Mouse (Mus musculus) hindbrain, embryonic 15.5 days (tissue): ENCODE results near the gene 1600014C10Rik. TPM values are rescaled to one million over a fixed set of nuclear protein-coding genes. Genes with fewer than 3 reads are reported as not detected.

Experiments
- polyA plus RNA-seq: library from polyadenylated mRNA; unstranded; fragments of >200 nt; fragmentation: Nextera tagmentation; extraction: Ambion mirVana; gene quantifications from 2 replicates; pipeline ENCODE4 v1.2.1, GENCODE M21; 2015

1600014C10Rik gene
- polyA plus RNA-seq, 1 experiment from 2014 or later: 31.1 TPM

Other genes with a start within 250 kb of the 1600014C10Rik start
- 37.5 and 37.6 TPM in 2 replicates for gene Uri1, start 159.7 kb upstream of the 1600014C10Rik start, polyA plus RNA-seq
- 19.4 and 20.4 TPM in 2 replicates for gene Ccne1, start 75.7 kb upstream of the 1600014C10Rik start, polyA plus RNA-seq
- gene Plekhf1, start 44.8 kb downstream of the 1600014C10Rik start, polyA plus RNA-seq: 0.76 and 0.88 TPM in 2 replicates
- gene Pop4, start 88.2 kb downstream of the 1600014C10Rik start, polyA plus RNA-seq: 73.4 and 75.1 TPM in 2 replicates